Mouse (Mus musculus): ENCODE measurements around the gene Abcb9. TPM values are rescaled to one million over a fixed set of nuclear protein-coding genes. Genes with fewer than 3 reads are reported as not detected.

Gene Abcb9
- polyA plus RNA-seq, 1 experiment from 2014 or later, result 13.4 TPM

GRCm38 (mm10) chr5:124083850-124084587 lies 11.6 kb downstream of the Abcb9 start:
- H3K4me1 ChIP-seq (replicated peaks; ENCODE audit: control insufficient read depth, insufficient read depth, low read length), result peaks cover 13% of the 10 kb centered on the region
- no peak overlapping the region for H3K4me2 ChIP-seq (ENCODE audit: low read length)
- no peaks in the 10 kb centered on the region for H3K27me3 ChIP-seq (replicated peaks; ENCODE audit: control insufficient read depth, insufficient read depth, low read length)
- no peaks in the 10 kb centered on the region for H3K36me3 ChIP-seq (ENCODE audit: control insufficient read depth, insufficient read depth)
- 87% methylated on average over 14 of the region's 14 CpGs for WGBS
- no peaks in the 10 kb centered on the region for H3K9me3 ChIP-seq (ENCODE audit: control insufficient read depth, low read length)
- H3K9ac ChIP-seq (replicated peaks; ENCODE audit: low read depth, low read length), result no peak overlapping the region
- H3K27ac ChIP-seq (ENCODE audit: low read length), result no peak overlapping the region
- H3K4me3 ChIP-seq (replicated peaks; ENCODE audit: low read length), result no peak overlapping the region
- no peak for ATAC-seq

- no peaks in the 10 kb centered on the region for H3K27me3 ChIP-seq (replicated peaks; ENCODE audit: control insufficient read depth, insufficient read depth, low read length)
- peaks cover 22% of the 10 kb centered on the region for H3K4me1 ChIP-seq (replicated peaks; ENCODE audit: control insufficient read depth, insufficient read depth, low read length)
- no peaks in the 10 kb centered on the region for H3K9me3 ChIP-seq (ENCODE audit: control insufficient read depth, low read length)
- 0 out of 2 replicates have a peak overlapping the region, but pooled peaks have one; percentile 6 for H3K9ac ChIP-seq (replicated peaks; ENCODE audit: low read depth, low read length)
- H3K4me3 ChIP-seq (replicated peaks; ENCODE audit: low read length), result no peak overlapping the region
- ATAC-seq, result no peak
- no peak overlapping the region for H3K4me2 ChIP-seq (ENCODE audit: low read length)
- H3K36me3 ChIP-seq (ENCODE audit: control insufficient read depth, insufficient read depth), result no peaks in the 10 kb centered on the region
- WGBS, result 93% methylated on average over 17 of the region's 17 CpGs
- no peak overlapping the region for H3K27ac ChIP-seq (ENCODE audit: low read length)
Observed at GRCm38 (mm10) chr5:124082941-124083688, 12.5 kb downstream of the Abcb9 start.

- ATAC-seq, result no peak
- no peak overlapping the region for H3K4me2 ChIP-seq (ENCODE audit: low read length)
- WGBS, result 94% methylated on average over 10 of the region's 10 CpGs
- H3K27me3 ChIP-seq (replicated peaks; ENCODE audit: control insufficient read depth, insufficient read depth, low read length), result no peaks in the 10 kb centered on the region
- no peaks in the 10 kb centered on the region for H3K9me3 ChIP-seq (ENCODE audit: control insufficient read depth, low read length)
- H3K36me3 ChIP-seq (ENCODE audit: control insufficient read depth, insufficient read depth), result no peaks in the 10 kb centered on the region
- H3K4me1 ChIP-seq (replicated peaks; ENCODE audit: control insufficient read depth, insufficient read depth, low read length), result peaks cover 28% of the 10 kb centered on the region
- H3K4me3 ChIP-seq (replicated peaks; ENCODE audit: low read length), result no peak overlapping the region
- H3K27ac ChIP-seq (ENCODE audit: low read length), result no peak overlapping the region
- H3K9ac ChIP-seq (replicated peaks; ENCODE audit: low read depth, low read length), result no peak overlapping the region
Observed at GRCm38 (mm10) chr5:124082447-124082846, 13.2 kb downstream of the Abcb9 start.

GRCm38 (mm10) chr5:124079880-124080279 lies 15.7 kb downstream of the Abcb9 start:
- Histone ChIP-seq H3K27ac (ENCODE audit: low read length) (no peak overlapping the region), H3K4me2 (ENCODE audit: low read length) (no peak overlapping the region), H3K27me3 (replicated peaks; ENCODE audit: control insufficient read depth, insufficient read depth, low read length) (no peaks in the 10 kb centered on the region), H3K9me3 (ENCODE audit: control insufficient read depth, low read length) (no peaks in the 10 kb centered on the region), H3K9ac (replicated peaks; ENCODE audit: low read depth, low read length) (no peak overlapping the region), H3K4me1 (replicated peaks; ENCODE audit: control insufficient read depth, insufficient read depth, low read length) (peaks cover 31% of the 10 kb centered on the region), H3K4me3 (replicated peaks; ENCODE audit: low read length) (no peak overlapping the region), H3K36me3 (ENCODE audit: control insufficient read depth, insufficient read depth) (no peaks in the 10 kb centered on the region)
- 94% methylated on average over 17 of the region's 17 CpGs for WGBS
- no peak for ATAC-seq

GRCm38 (mm10) chr5:124078794-124079416 lies 16.7 kb downstream of the Abcb9 start:
- H3K4me1 ChIP-seq (replicated peaks; ENCODE audit: control insufficient read depth, insufficient read depth, low read length), result peaks cover 31% of the 10 kb centered on the region
- no peak overlapping the region for H3K4me3 ChIP-seq (replicated peaks; ENCODE audit: low read length)
- WGBS, result 31% methylated on average over 9 of the region's 9 CpGs
- peak overlapping the region; percentile 36 for H3K4me2 ChIP-seq (ENCODE audit: low read length)
- no peaks in the 10 kb centered on the region for H3K36me3 ChIP-seq (ENCODE audit: control insufficient read depth, insufficient read depth)
- no peaks in the 10 kb centered on the region for H3K9me3 ChIP-seq (ENCODE audit: control insufficient read depth, low read length)
- peak; percentile 97 for ATAC-seq
- peak overlapping the region; percentile 31 for H3K9ac ChIP-seq (replicated peaks; ENCODE audit: low read depth, low read length)
- H3K27me3 ChIP-seq (replicated peaks; ENCODE audit: control insufficient read depth, insufficient read depth, low read length), result no peaks in the 10 kb centered on the region
- H3K27ac ChIP-seq (ENCODE audit: low read length), result peak overlapping the region; percentile 81

- no peak for ATAC-seq
- Histone ChIP-seq H3K36me3 (ENCODE audit: control insufficient read depth, insufficient read depth) (no peaks in the 10 kb centered on the region), H3K4me3 (replicated peaks; ENCODE audit: low read length) (no peak overlapping the region), H3K27ac (ENCODE audit: low read length) (peak overlapping the region; percentile 47), H3K4me2 (ENCODE audit: low read length) (0 out of 2 replicates have a peak overlapping the region, but pooled peaks have one; percentile 36), H3K27me3 (replicated peaks; ENCODE audit: control insufficient read depth, insufficient read depth, low read length) (no peaks in the 10 kb centered on the region), H3K4me1 (replicated peaks; ENCODE audit: control insufficient read depth, insufficient read depth, low read length) (peaks cover 31% of the 10 kb centered on the region), H3K9me3 (ENCODE audit: control insufficient read depth, low read length) (no peaks in the 10 kb centered on the region), H3K9ac (replicated peaks; ENCODE audit: low read depth, low read length) (0 out of 2 replicates have a peak overlapping the region, but pooled peaks have one; percentile 25)
- WGBS, result 61% methylated on average over 6 of the region's 6 CpGs
Observed at GRCm38 (mm10) chr5:124077856-124078460, 17.6 kb downstream of the Abcb9 start.

- WGBS, result 88% methylated on average over 13 of the region's 13 CpGs
- H3K4me1 ChIP-seq (replicated peaks; ENCODE audit: control insufficient read depth, insufficient read depth, low read length), result peaks cover 31% of the 10 kb centered on the region
- H3K27me3 ChIP-seq (replicated peaks; ENCODE audit: control insufficient read depth, insufficient read depth, low read length), result no peaks in the 10 kb centered on the region
- no peak overlapping the region for H3K4me3 ChIP-seq (replicated peaks; ENCODE audit: low read length)
- ATAC-seq, result no peak
- no peak overlapping the region for H3K9ac ChIP-seq (replicated peaks; ENCODE audit: low read depth, low read length)
- H3K9me3 ChIP-seq (ENCODE audit: control insufficient read depth, low read length), result no peaks in the 10 kb centered on the region
- H3K4me2 ChIP-seq (ENCODE audit: low read length), result no peak overlapping the region
- no peaks in the 10 kb centered on the region for H3K36me3 ChIP-seq (ENCODE audit: control insufficient read depth, insufficient read depth)
- H3K27ac ChIP-seq (ENCODE audit: low read length), result no peak overlapping the region
Observed at GRCm38 (mm10) chr5:124077241-124077640, 18.4 kb downstream of the Abcb9 start.

GRCm38 (mm10) chr5:124076559-124076958 lies 19.0 kb downstream of the Abcb9 start:
- H3K27ac ChIP-seq (ENCODE audit: low read length), result no peak overlapping the region
- no peak overlapping the region for H3K4me2 ChIP-seq (ENCODE audit: low read length)
- no peaks in the 10 kb centered on the region for H3K36me3 ChIP-seq (ENCODE audit: control insufficient read depth, insufficient read depth)
- no peaks in the 10 kb centered on the region for H3K9me3 ChIP-seq (ENCODE audit: control insufficient read depth, low read length)
- H3K9ac ChIP-seq (replicated peaks; ENCODE audit: low read depth, low read length), result no peak overlapping the region
- peaks cover 31% of the 10 kb centered on the region for H3K4me1 ChIP-seq (replicated peaks; ENCODE audit: control insufficient read depth, insufficient read depth, low read length)
- no peak for ATAC-seq
- no peaks in the 10 kb centered on the region for H3K27me3 ChIP-seq (replicated peaks; ENCODE audit: control insufficient read depth, insufficient read depth, low read length)
- WGBS, result 58% methylated on average over 9 of the region's 9 CpGs
- no peak overlapping the region for H3K4me3 ChIP-seq (replicated peaks; ENCODE audit: low read length)

- H3K27ac ChIP-seq (ENCODE audit: low read length), result no peak overlapping the region
- no peak overlapping the region for H3K4me2 ChIP-seq (ENCODE audit: low read length)
- no peak overlapping the region for H3K9ac ChIP-seq (replicated peaks; ENCODE audit: low read depth, low read length)
- peaks cover 31% of the 10 kb centered on the region for H3K4me1 ChIP-seq (replicated peaks; ENCODE audit: control insufficient read depth, insufficient read depth, low read length)
- H3K9me3 ChIP-seq (ENCODE audit: control insufficient read depth, low read length), result no peaks in the 10 kb centered on the region
- WGBS, result 79% methylated on average over 9 of the region's 9 CpGs
- ATAC-seq, result no peak
- no peaks in the 10 kb centered on the region for H3K36me3 ChIP-seq (ENCODE audit: control insufficient read depth, insufficient read depth)
- no peaks in the 10 kb centered on the region for H3K27me3 ChIP-seq (replicated peaks; ENCODE audit: control insufficient read depth, insufficient read depth, low read length)
- H3K4me3 ChIP-seq (replicated peaks; ENCODE audit: low read length), result no peak overlapping the region
Observed at GRCm38 (mm10) chr5:124075716-124076115, 19.9 kb downstream of the Abcb9 start.

Data from forebrain, embryonic 16.5 days (tissue).